Mouse (Mus musculus) heart, adult 8-10 months (tissue): ENCODE data around the gene Zfp418. TPM values are rescaled to one million over a fixed set of nuclear protein-coding genes. Genes with fewer than 3 reads are reported as not detected.
"Not testable (repeated sequence)": the region's sequence is repeated elsewhere in the genome, so short reads cannot be mapped to it uniquely, and the experiment has no call there.

Source experiments
- DNase-seq: peaks from one replicate; pipeline ENCODE4 v3.0.0; 2022; ENCODE audit warnings: low spot score
- total RNA-seq, 4 experiments: library from RNA; stranded (reverse); gene quantifications; 2 replicates each; pipeline ENCODE4 v1.2.4; 2022

The Zfp418 gene
- total RNA-seq = 1 to 10 TPM; 2.1 to 2.6 (median 2.3) TPM

DNA sequence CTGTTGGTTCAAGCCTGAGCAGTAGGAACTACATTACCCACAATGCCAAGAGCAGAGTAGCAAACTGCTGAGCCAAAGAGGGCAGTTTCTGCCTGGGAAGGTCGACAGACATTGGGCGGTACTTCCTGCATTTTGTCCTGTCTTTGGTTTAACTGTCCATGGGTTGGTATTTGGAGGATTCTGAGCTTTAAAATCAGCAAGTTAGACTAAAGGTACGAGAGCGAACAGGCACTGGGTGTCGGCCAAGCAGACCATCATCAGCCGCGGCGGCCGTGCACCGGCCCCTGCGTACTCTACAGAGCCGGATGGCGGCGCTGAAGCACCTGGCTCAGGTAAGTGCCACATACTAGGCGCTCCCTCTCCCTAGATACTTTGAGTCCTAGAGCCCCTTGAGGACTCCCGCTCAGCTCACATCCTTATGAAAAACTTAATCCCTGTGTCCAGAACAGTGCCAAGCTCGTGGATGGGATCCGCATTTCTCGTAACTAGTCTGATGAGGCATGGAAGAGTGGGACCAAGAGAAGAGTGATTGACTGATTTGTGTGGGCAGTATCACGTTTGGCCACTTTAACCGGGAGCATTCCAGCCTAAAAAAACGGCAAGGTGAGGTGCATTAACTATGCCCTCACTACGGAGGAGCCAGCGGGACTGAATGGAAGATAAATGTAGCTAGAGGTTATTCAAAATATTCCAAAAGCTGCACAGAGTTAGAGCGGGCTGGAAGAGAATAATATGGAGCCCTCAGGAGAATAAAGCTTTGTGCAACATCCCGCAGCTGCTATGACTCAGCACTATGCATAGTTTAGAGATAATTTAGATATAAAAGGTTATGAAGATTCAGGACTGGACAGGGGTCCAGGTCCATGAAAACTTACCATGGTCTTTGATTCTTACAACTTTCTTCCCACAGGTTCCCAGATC lies at the start of gene Zfp418:
TSS of gene Zfp418 (plus strand) at position 104 of the 921 bp plus-strand sequence.
- peak; percentile 76 for DNase-seq

DNA sequence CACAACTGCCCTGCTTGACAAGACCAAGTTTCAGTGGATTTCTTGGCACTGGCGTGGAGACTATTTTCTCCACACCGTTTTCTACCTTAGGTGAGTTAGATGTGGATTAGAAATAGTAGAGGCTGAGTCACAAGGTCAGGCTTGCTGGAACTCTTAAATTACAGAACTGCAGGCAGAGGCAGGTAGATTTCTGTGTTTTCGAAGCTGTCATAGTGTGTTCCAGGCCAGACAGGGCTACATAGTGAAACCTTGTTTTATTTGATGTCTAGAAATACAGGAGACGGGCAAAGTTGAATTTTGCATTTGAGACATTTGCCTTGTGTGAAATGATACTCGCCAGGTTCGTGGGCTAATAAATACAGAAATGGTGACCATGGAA lies 49.5 kb upstream of the Zfp418 start:
- DNase-seq = no peak

GRCm38 (mm10) chr7:7130491-7131124 lies 40.5 kb upstream of the Zfp418 start:
- DNase-seq = not testable (repeated sequence)

DNA sequence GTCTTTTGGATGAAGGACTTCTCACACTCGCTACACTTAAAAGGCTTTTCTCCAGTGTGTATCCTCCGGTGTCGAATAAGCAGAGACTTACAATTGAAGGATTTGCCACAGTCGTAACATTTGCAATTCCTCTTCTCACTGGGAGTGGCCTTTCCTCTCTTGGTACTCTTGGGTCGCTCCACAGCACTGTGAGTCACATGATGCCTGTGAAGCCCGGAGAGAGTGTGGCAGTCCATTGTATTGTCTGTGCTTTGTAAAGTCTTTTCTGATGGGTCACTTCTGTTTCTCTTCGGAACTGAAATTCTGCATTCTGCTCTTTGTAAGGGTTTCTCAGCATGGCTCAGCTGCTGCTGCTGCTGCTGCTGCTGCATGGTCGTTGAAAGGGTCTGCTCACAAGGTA lies 38.4 kb upstream of the Zfp418 start:
- DNase-seq = no peak

DNA sequence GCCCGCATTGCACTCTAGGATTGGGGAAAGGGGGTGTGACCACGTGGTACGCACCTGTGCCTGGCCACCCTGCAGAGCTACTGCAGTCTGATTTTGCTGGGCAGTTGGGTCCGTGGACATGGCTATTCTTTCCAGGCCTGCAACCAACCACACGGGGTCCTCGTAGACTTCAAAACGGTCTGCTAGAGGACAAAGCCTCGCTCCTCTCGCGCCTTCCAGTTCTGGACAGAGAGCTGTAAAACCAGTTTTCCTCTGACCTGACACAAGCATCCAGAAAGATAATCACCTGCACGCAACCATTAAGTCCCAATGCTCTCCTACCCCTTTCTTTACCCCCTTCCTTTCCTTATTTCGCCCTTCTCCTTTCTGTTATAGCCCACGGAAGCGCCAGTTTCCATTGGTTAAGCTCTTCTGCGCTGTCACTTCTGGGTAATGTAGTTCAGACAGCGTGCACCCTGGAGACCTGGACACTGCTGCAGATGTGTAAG lies 34.7 kb upstream of the Zfp418 start, which contains the start of gene Zfp773:
TSS of gene Zfp773 (minus strand) at position 377 of the 488 bp plus-strand sequence.
- peak; percentile 26 for DNase-seq

DNA sequence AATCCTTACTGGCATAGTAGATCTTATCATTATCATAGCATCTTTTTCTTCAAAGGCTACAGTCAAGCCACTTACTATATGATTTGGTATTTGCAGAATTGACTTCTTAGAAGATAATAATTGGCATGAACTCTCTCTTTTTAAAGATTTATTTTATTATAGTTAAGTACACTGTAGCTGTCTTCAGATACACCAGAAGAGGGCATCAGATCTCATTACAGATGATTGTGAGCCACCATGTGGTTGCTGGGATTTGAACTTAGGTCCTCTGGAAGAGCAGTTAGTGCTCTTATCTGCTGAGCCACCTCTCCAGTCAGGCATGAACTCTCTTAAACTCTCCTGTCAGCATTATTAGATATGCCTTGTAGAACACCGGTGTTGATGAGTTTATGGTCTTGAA lies 26.9 kb upstream of the Zfp418 start:
- DNase-seq = no peak

- DNase-seq = no peak
These were observed 25.0 kb upstream of the Zfp418 start for GRCm38 (mm10) chr7:7145991-7146608.

- no peak for DNase-seq
These were observed 14.8 kb downstream of the Zfp418 start for GRCm38 (mm10) chr7:7185897-7186296.

DNA sequence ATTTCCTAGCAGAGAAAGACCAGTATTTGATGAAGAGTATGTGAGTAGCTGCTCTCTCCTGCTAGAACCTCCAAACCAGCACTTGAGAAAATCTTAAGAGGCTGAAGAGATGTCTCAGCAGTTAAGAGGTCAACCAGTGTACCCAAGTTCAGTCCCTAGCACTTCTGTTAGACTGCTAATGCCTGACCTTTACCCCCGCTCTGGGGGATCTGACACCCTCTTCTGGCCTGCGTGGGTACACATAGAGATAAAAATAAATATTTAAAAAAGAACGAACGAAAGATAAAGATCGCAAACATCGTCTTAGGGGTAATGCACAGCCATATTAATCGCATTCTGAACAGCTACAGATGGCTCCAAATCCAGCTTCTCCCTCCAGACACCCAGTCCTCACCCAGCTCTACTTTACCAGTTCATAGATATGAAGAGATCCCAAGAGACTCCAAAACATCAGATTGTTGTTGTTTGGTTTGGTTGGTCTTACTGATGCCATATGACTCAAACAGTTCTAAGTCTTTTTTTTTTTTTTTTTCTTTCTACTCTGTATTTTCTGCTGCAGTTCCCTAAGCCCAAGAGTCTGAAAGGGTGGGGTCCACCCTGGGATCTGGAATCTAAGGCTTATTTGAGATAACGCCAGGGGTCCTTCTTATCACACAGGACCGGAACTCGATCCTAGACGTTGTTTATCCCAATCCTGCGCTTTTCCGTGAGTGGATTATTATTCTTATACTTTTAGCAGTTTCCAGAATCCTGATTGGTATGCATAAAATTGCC lies 16.5 kb downstream of the Zfp418 start:
- DNase-seq = no peak

DNA sequence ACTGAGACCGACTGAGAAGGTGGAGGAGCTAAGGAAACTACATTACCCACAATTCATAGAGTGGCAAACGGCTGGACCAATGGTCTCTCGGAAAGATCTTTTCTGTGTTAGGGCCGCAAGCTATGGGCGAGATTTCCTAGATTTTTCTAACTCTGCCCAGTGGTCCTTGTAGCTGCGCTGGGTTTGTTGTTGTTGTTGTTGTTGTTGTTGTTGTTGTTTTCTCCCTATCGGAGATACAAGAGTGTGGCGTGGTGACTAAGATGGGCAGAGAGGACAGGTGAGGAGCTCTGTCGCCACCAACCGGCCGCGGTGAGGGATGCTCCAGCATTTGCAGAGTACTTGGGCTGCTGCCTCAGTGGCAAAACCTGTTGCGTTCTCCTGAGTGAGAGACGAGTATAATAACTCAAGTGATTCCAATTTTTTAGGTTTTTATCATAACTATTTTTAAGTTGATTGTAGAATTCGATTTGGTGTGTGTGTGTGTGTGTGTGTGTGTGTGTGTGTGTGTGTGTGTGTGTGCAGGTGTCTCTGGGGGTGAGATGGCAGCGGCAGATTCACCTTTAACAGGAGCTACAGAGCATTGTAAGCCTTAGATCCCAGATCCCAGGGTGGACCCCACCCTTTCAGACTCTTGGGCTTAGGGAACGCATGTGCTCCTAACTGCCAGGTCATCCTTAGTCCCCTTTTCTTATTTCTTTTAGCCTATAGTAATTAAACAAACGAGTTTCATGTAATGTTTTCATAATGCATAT lies 17.2 kb downstream of the Zfp418 start:
- DNase-seq = peak; percentile 45

DNA sequence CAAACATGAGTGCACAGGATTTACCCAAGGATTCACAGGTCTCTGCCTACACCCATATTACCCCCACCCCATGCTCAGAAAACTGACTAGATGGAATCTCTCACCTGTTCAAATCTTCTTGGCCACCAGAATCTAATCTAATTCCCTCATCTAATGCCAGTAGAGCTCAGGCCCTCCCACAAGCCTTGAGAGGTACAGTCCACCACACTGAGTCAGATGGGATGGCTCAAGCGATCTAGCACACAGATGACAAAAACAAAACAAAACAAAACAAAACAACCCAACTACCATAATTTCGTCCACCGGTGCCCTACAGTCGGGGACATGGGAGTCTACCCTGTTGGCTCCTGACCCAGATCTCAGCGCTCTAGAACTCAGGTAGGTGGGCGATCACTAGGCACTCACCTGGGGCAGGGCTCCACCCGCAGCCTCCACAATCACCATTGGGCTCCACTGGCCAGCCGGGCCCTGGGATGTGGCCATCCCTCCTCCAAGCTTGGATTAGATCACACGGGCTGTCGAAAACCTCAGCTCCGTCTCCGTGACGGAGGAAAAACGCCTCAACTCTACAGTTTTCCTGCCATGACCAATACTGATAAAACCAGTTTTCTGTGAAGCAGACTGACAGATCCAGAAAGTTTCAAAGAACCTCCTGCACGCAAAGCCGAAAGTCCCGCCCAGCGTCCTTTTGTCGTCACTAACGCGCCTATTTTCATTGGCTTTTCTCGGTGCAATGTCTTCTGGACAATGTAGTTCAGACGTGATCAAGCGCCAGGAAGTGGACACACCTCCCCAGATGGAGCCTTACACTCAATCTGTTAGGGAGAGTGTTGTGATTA lies 38.4 kb downstream of the Zfp418 start, which contains the start of gene Zfp772:
TSS of gene Zfp772 (minus strand) at position 686 of the 839 bp plus-strand sequence.
- peak; percentile 69 for DNase-seq

Other genes starting within 250 kb of the Zfp418 start
- gene Aurkc, start 176.0 kb upstream of the Zfp418 start, total RNA-seq = under 1 TPM in 1 of 4 experiments, not detected in 3; 0.20 TPM
- 1 to 10 TPM; 3.2 to 4.4 (median 3.8) TPM for gene Zfp954, start 49.8 kb upstream of the Zfp418 start, total RNA-seq
- gene Zfp773, start 34.6 kb upstream of the Zfp418 start, total RNA-seq = under 1 TPM; 0.27 to 0.43 (median 0.34) TPM
- gene Zfp772, start 38.7 kb downstream of the Zfp418 start, total RNA-seq = 1 to 10 TPM; 1.3 to 1.8 (median 1.4) TPM
- gene Vmn2r29, start 76.0 kb downstream of the Zfp418 start, total RNA-seq = under 1 TPM in 1 of 4 experiments, not detected in 3; 0.24 TPM
- gene Gm45844, start 107.0 kb downstream of the Zfp418 start, total RNA-seq = 1 to 10 TPM in 3 of 4 experiments, under 1 TPM in 1; 0.90 to 1.8 (median 1.2) TPM
- 10 to 100 TPM; 49.4 to 54.8 (median 52.3) TPM for gene Clcn4, start 129.5 kb downstream of the Zfp418 start, total RNA-seq
- gene Vmn2r30, start 166.3 kb downstream of the Zfp418 start, total RNA-seq = not detected
- not detected for gene Gm45783, start 203.2 kb downstream of the Zfp418 start, total RNA-seq
- not detected for gene Vmn2r31, start 228.4 kb downstream of the Zfp418 start, total RNA-seq